Mouse (Mus musculus) midbrain, embryonic 15.5 days (tissue): ENCODE measurements around the gene Gm10135. TPM values are rescaled to one million over a fixed set of nuclear protein-coding genes. Genes with fewer than 3 reads are reported as not detected.

ENCODE experiments used
- ATAC-seq: fragments of 200-750 bp; cut with Nextera tagmentation; replicated peaks from 2 replicates; pipeline ENCODE4 v1.8.0; 2017; ENCODE audit warnings: moderate TSS enrichment
- H3K27ac ChIP-seq: fragments of 300-500 bp; sonication (generic); 2 replicates; pipeline ENCODE4 v1.5.1; 2015; ENCODE audit warnings: mild to moderate bottlenecking, inconsistent platforms
- H3K27me3 ChIP-seq: fragments of 300-500 bp; sonication (generic); replicated peaks from 2 replicates; pipeline ENCODE4 v1.6.1; 2015; ENCODE audit warnings: inconsistent platforms
- H3K36me3 ChIP-seq: fragments of 300-500 bp; sonication (generic); replicated peaks from 2 replicates; pipeline ENCODE4 v1.6.1; 2015; ENCODE audit warnings: inconsistent platforms
- H3K4me1 ChIP-seq: fragments of 300-500 bp; sonication (generic); 2 replicates; pipeline ENCODE4 v1.6.1; 2015; ENCODE audit warnings: inconsistent platforms
- H3K4me2 ChIP-seq: fragments of 300-500 bp; sonication (generic); 2 replicates; pipeline ENCODE4 v1.6.1; 2015; ENCODE audit warnings: inconsistent platforms, mild to moderate bottlenecking, moderate library complexity
- H3K4me3 ChIP-seq: fragments of 300-500 bp; sonication (generic); 2 replicates; pipeline ENCODE4 v1.5.1; 2015; ENCODE audit warnings: mild to moderate bottlenecking, inconsistent platforms
- H3K9ac ChIP-seq: fragments of 300-500 bp; sonication (generic); 2 replicates; pipeline ENCODE4 v1.6.1; 2015; ENCODE audit warnings: mild to moderate bottlenecking, inconsistent platforms
- H3K9me3 ChIP-seq: fragments of 300-500 bp; sonication (generic); 2 replicates; pipeline ENCODE4 v1.6.1; 2016; ENCODE audit warnings: inconsistent platforms
- WGBS: fragments of 180-500 bp; shearing (Covaris S2); methylation state at CpG from one replicate; pipeline ENCODE4 v1.1.7; 2015; ENCODE audit warnings: mixed read lengths; 5-methylcytosine and 5-hydroxymethylcytosine counted together
- polyA plus RNA-seq: library from polyadenylated mRNA; unstranded; fragments of >200 nt; fragmentation: Nextera tagmentation; extraction: Ambion mirVana; gene quantifications from 2 replicates; pipeline ENCODE4 v1.2.1, GENCODE M21; 2015

Gm10135 gene
- polyA plus RNA-seq, 1 experiment from 2014 or later, result not detected

DNA sequence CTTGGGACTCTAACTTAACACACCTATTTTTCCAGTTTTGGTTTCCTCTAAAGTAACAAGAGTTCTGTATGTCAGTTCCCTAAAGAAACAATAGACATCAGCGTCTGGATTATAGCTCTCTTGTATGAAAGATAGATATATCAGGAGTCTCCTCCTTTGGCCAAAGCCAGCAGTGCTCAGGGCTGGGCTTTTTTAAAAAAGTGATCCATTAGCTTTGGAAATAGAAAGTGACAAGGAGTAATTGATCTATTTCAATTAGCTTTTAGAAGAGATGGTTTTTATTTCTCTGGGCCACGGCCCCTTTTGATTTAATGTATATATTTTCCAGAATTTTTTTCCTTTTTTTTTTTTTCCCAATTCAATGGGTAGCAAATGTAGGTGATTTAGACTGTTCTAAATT, 20.4 kb upstream of the Gm10135 start:
- no peaks in the 10 kb centered on the region for H3K36me3 ChIP-seq
- H3K27ac ChIP-seq, result no peak overlapping the region
- no peaks in the 10 kb centered on the region; the same call in 1 of the 2 replicates for H3K27me3 ChIP-seq
- peaks cover 10% of the 10 kb centered on the region for H3K4me1 ChIP-seq
- H3K9me3 ChIP-seq, result no peaks in the 10 kb centered on the region
- H3K9ac ChIP-seq, result no peak overlapping the region
- H3K4me3 ChIP-seq, result no peak overlapping the region
- no peak overlapping the region for H3K4me2 ChIP-seq
- 61% methylated on average over 2 of the region's 2 CpGs for WGBS
- no peak for ATAC-seq

DNA sequence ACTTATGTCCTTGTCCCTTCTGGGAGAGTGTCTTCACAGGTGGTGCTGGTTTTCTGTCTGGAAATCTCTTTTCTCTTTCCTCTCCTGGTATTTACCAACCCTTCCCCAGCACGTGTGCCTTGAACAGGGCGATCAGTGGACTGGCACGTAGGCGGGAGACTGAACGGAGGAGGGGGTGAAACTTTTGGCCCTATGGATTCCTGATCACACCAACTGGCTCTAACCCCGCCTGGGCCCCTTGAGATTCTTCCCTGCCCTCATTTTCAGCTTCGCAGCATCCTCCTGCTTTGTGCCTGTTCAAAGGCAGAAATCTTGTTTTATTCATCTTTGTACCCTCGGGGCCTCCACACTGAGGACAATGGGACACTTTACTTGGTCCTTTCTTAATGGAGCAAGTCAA, 19.9 kb upstream of the Gm10135 start:
- Histone ChIP-seq H3K4me1 (peaks cover 10% of the 10 kb centered on the region), H3K36me3 (no peaks in the 10 kb centered on the region), H3K9ac (no peak overlapping the region), H3K4me2 (no peak overlapping the region), H3K27me3 (no peaks in the 10 kb centered on the region; the same call in 1 of the 2 replicates), H3K27ac (no peak overlapping the region), H3K9me3 (no peaks in the 10 kb centered on the region), H3K4me3 (no peak overlapping the region)
- no peak for ATAC-seq
- WGBS, result 24% methylated on average over 8 of the region's 8 CpGs

DNA sequence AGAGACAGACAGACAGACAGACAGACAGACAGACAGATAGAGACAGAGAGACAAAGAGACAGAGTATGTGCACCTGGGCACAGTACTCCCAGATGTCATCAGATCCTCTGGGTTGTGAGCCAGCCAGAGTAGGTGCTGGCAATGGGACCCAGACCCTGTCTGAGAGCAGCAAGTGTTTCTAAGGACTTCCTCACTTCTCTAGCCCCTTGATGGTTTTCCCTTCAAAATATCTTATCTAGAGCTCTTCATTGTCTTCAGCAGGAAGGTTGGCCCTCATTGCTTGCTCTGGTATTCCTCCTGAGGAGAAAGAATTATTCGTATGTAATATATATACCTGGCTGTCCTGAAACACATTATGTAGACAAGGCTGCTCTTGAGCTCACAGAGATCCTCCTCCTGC, 18.0 kb upstream of the Gm10135 start:
- no peak overlapping the region for H3K27ac ChIP-seq
- WGBS, result 94% methylated on average over 1 of the region's 1 CpGs
- H3K36me3 ChIP-seq, result no peaks in the 10 kb centered on the region
- H3K4me3 ChIP-seq, result no peak overlapping the region
- no peaks in the 10 kb centered on the region for H3K27me3 ChIP-seq
- peaks cover 10% of the 10 kb centered on the region for H3K4me1 ChIP-seq
- ATAC-seq, result no peak
- H3K4me2 ChIP-seq, result no peak overlapping the region
- no peaks in the 10 kb centered on the region for H3K9me3 ChIP-seq
- H3K9ac ChIP-seq, result no peak overlapping the region

DNA sequence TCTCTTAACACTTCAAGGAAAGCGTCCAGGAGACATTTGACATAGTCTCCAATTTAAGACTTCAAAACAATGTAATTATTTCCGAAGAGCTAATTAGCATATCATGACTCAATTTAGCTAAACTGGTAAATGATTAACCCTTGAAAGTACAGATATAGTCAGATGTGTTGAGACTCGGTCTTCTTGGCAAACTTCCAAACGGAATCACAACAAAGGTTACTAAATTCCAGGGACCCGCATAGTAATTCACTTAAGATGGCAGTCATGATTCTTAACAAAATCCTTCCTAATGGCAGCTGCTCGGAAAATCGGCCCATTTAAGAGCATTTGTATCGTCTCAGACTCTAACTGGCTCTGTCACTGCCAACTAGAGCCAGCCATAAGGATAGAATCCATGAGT, 15.3 kb upstream of the Gm10135 start:
- no peak overlapping the region for H3K9ac ChIP-seq
- H3K36me3 ChIP-seq, result no peaks in the 10 kb centered on the region
- WGBS, result 63% methylated on average over 8 of the region's 8 CpGs
- H3K27ac ChIP-seq, result no peak overlapping the region
- H3K4me3 ChIP-seq, result no peak overlapping the region
- no peaks in the 10 kb centered on the region for H3K27me3 ChIP-seq
- no peak overlapping the region for H3K4me2 ChIP-seq
- H3K4me1 ChIP-seq, result peaks cover 6% of the 10 kb centered on the region
- ATAC-seq, result no peak
- H3K9me3 ChIP-seq, result no peaks in the 10 kb centered on the region

DNA sequence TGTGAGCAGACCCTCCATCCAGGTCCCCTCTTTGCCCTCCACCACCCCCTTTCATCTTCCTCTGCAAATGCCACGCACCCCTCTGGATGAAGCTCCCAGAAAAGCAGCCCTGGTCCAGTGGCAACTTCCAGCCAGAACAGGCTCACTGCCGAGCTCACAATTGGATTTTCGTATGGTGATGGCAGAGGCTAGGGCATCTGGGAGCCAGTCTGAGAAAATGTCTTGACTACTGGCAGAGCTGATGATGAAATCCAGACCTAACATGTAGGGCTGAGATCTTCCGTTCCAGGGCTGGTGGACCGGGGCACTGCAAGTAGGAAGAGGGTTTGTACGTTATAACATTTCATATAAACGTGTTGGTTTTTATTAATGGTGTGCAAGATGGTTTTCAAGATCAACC, 13.3 kb upstream of the Gm10135 start:
- ATAC-seq, result no peak
- H3K4me3 ChIP-seq, result no peak overlapping the region
- H3K36me3 ChIP-seq, result no peaks in the 10 kb centered on the region
- WGBS, result 90% methylated on average over 7 of the region's 7 CpGs
- H3K4me1 ChIP-seq, result no peaks in the 10 kb centered on the region
- no peaks in the 10 kb centered on the region for H3K27me3 ChIP-seq
- H3K9me3 ChIP-seq, result no peaks in the 10 kb centered on the region
- H3K4me2 ChIP-seq, result no peak overlapping the region
- H3K9ac ChIP-seq, result no peak overlapping the region
- H3K27ac ChIP-seq, result no peak overlapping the region

DNA sequence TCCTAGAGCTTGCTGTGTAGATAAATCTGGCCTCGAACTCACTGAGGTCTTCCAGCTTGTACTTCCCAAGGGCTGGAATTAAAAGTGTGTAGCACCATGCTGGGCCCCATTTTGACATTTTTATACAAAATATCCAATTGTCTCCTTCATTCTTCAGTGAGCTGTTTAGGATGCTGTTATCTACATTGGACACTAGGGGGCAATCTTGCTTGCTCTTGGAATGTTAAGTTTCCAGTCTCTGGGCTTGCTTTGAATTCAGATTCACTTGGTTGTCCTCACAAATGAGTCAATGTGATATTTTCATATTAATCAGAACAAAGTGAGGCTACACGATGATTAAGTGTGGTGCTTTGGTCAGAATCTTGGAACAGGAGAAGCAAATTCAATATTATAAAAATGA, 9.6 kb upstream of the Gm10135 start:
- no peak for ATAC-seq
- no peaks in the 10 kb centered on the region for H3K9me3 ChIP-seq
- H3K27me3 ChIP-seq, result no peaks in the 10 kb centered on the region
- 0 out of 2 replicates have a peak, but pooled peaks cover 6% of the 10 kb centered on the region for H3K36me3 ChIP-seq
- H3K4me3 ChIP-seq, result no peak overlapping the region
- WGBS, result 9% methylated on average over 2 of the region's 2 CpGs
- H3K4me1 ChIP-seq, result no peaks in the 10 kb centered on the region
- H3K27ac ChIP-seq, result no peak overlapping the region
- H3K9ac ChIP-seq, result no peak overlapping the region
- no peak overlapping the region for H3K4me2 ChIP-seq

DNA sequence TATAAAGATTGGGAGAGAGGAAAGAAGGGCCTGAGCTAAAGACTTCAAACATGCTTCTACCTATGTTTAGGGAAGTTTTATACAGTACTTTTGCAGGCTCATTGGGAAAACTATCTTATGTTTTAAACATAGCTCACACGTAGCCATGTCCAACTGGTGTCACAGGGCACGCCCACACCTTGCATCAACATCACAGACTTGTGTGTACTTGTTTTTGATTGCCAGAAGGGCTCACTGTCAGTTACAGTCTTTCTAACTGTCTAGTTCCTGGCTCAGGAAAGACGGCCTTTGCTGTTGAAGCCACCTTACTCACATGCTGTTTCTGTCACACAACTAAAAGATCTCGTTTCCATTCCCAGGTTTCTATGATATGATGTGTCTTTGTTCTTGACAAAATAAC, 2.0 kb upstream of the Gm10135 start:
- no peaks in the 10 kb centered on the region; the same call in 1 of the 2 replicates for H3K4me1 ChIP-seq
- WGBS, result 86% methylated on average over 4 of the region's 4 CpGs

DNA sequence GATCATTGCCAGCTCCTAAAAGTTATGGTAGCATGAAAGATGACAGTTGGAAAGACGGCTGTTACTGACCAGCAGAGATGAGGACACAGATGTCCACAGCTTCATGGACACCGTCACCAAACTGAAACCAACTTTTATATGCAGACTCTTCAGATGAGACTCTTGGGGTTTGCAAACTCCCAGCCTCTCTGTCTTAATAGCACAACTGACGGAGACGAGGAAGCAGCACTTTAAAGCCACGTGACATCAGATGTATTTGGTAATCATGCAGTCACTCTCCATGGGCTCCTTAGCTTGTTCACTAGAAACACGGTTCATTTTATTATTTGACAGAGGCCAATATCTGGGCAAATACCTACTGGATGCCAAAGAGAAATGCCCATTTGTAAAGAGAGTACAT, 1.5 kb upstream of the Gm10135 start:
- Histone ChIP-seq H3K4me1 (no peaks in the 10 kb centered on the region; the same call in 1 of the 2 replicates), H3K27me3 (no peaks in the 10 kb centered on the region), H3K27ac (no peak overlapping the region), H3K9ac (no peak overlapping the region), H3K4me3 (no peak overlapping the region), H3K9me3 (no peaks in the 10 kb centered on the region), H3K4me2 (no peak overlapping the region), H3K36me3 (peaks cover 23% of the 10 kb centered on the region)
- ATAC-seq, result no peak
- WGBS, result 93% methylated on average over 6 of the region's 6 CpGs

More for the DNA sequence above, 2.0 kb upstream of the Gm10135 start:
- no peak overlapping the region for H3K9ac ChIP-seq
- no peak overlapping the region for H3K4me2 ChIP-seq
- no peak overlapping the region for H3K27ac ChIP-seq
- H3K9me3 ChIP-seq, result no peaks in the 10 kb centered on the region
- no peaks in the 10 kb centered on the region for H3K27me3 ChIP-seq
- ATAC-seq, result no peak
- H3K36me3 ChIP-seq, result peaks cover 23% of the 10 kb centered on the region
- no peak overlapping the region for H3K4me3 ChIP-seq

DNA sequence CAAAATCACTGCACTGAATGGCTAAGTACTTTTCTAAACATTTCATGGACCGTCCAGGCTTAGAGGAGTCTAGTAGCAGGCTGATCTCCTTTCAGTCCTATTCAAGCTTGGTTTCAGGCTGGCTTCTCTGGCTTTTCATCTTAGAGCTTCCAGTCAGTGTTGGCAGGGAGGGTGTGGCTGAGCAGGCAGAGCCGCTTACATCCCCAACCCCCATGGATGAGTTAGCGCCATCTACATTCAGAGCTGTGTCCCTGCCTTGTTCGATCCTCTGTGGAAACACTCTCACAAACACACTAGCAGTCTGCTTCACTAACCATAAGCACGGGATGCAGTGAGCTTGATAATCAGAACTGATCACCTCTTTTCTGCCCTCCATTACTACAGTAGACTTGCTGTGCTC, 1.6 kb downstream of the Gm10135 start:
- Histone ChIP-seq H3K4me3 (no peak overlapping the region), H3K4me1 (no peaks in the 10 kb centered on the region; the same call in 1 of the 2 replicates), H3K27me3 (no peaks in the 10 kb centered on the region), H3K9ac (no peak overlapping the region), H3K4me2 (no peak overlapping the region), H3K9me3 (no peaks in the 10 kb centered on the region), H3K36me3 (peaks cover 18% of the 10 kb centered on the region), H3K27ac (peak overlapping the region; percentile 32; the same call in 1 of the 2 replicates)
- ATAC-seq, result no peak
- WGBS, result 29% methylated on average over 5 of the region's 5 CpGs

DNA sequence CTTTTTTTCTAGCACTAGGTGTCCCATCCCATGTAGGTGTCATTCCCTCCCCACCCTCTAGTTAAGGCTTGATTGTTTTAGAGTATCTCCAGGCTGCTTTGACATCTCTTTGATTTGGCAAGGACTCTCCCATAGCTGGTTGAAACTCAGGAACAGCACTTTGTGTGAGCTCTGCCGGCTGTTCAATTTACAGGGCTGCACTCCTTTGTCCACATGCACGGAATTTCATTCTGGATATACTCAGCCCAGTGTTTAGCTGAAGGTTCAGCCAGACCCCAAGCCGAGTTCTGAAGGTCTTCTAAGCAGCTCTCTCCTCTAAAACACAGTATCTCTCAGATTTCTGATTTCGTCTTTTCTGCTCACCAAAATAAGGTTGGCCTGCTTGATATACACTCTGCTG, 2.1 kb downstream of the Gm10135 start:
- Histone ChIP-seq H3K27me3 (no peaks in the 10 kb centered on the region), H3K9ac (no peak overlapping the region), H3K4me1 (no peaks in the 10 kb centered on the region; the same call in 1 of the 2 replicates), H3K9me3 (no peaks in the 10 kb centered on the region), H3K27ac (peak overlapping the region; percentile 32; the same call in 1 of the 2 replicates), H3K36me3 (peaks cover 18% of the 10 kb centered on the region), H3K4me3 (no peak overlapping the region), H3K4me2 (no peak overlapping the region)
- no peak for ATAC-seq
- WGBS, result 50% methylated on average over 4 of the region's 4 CpGs

DNA sequence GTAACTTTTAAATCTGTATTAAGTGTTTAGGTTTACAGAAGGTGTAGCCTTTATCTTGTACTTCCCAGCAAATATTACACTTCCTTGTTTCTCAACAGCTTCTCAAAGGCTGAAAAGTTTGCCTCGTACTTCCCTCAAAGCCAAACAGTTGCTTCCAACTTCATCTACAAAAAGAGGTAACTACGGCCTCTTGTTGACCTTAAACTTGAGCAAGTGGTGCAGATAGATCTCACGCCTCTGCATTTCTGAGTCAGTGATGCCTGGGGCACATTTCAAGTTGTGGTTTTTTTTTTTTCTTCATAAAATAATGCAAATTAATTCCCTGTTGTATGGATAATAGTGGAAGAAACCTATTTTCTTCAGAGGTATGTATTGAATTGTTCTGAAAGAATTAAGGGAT, 8.8 kb downstream of the Gm10135 start:
- Histone ChIP-seq H3K4me1 (no peaks in the 10 kb centered on the region), H3K36me3 (no peaks in the 10 kb centered on the region; the same call in 1 of the 2 replicates)

DNA sequence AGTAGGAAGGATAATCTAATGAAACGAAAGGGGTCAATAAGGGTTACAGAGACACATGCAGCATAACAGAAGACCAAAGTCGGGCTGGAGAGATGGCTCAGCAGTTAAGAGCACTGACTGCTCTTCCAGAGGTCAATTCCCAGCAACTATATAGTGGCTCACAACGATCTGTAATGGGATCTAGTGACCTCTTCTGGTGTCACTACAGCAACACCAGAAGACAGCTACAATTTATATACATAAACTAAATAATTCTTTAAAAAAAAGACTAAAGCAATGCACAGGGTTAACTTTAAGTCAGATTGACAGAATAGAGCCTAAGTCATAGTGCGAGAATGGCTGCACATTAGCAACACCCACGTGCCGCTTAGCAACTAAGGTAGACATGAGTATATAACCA, 14.4 kb downstream of the Gm10135 start:
- Histone ChIP-seq H3K27ac (no peak overlapping the region), H3K9me3 (no peaks in the 10 kb centered on the region), H3K9ac (no peak overlapping the region), H3K27me3 (no peaks in the 10 kb centered on the region), H3K4me3 (no peak overlapping the region), H3K36me3 (0 out of 2 replicates have a peak, but pooled peaks cover 6% of the 10 kb centered on the region), H3K4me1 (no peaks in the 10 kb centered on the region), H3K4me2 (no peak overlapping the region)
- WGBS, result 79% methylated on average over 6 of the region's 6 CpGs
- no peak for ATAC-seq

More for the DNA sequence above, 8.8 kb downstream of the Gm10135 start:
- 90% methylated on average over 3 of the region's 3 CpGs for WGBS
- Histone ChIP-seq H3K27ac (no peak overlapping the region), H3K9me3 (no peaks in the 10 kb centered on the region), H3K9ac (no peak overlapping the region), H3K4me2 (no peak overlapping the region), H3K4me3 (no peak overlapping the region), H3K27me3 (no peaks in the 10 kb centered on the region)
- no peak for ATAC-seq

DNA sequence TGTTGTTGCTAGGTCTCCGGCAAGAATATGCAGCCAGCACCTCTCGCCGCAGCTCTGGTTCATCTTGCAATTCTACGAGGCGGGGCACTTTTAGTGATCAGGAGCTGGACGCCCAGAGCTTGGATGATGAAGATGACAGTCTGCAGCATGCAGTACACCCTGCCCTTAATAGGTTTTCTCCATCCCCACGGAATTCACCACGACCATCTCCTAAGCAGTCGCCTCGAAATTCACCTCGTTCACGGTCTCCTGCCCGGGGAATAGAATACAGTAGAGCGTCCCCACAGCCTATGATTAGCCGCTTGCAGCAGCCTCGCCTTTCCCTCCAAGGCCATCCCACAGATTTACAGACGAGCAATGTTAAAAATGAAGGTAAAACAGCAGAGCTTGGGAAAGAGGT, 17.2 kb downstream of the Gm10135 start:
- WGBS, result 91% methylated on average over 17 of the region's 17 CpGs
- Histone ChIP-seq H3K36me3 (0 out of 2 replicates have a peak, but pooled peaks cover 6% of the 10 kb centered on the region), H3K4me2 (no peak overlapping the region), H3K4me1 (no peaks in the 10 kb centered on the region), H3K27me3 (no peaks in the 10 kb centered on the region), H3K4me3 (no peak overlapping the region), H3K9me3 (no peaks in the 10 kb centered on the region), H3K27ac (no peak overlapping the region), H3K9ac (no peak overlapping the region)
- ATAC-seq, result no peak
